Mouse (Mus musculus): ENCODE measurements around the gene Prkab1. TPM values are rescaled to one million over a fixed set of nuclear protein-coding genes. Genes with fewer than 3 reads are reported as not detected.

Gene Prkab1
- polyA plus RNA-seq, 1 experiment from 2014 or later, result 63.0 TPM

GRCm38 (mm10) chr5:116017391-116017790, 6.9 kb downstream of the Prkab1 start:
- no peak overlapping the region for H3K27ac ChIP-seq (replicated peaks)
- no peak overlapping the region for H3K9ac ChIP-seq (replicated peaks)
- H3K36me3 ChIP-seq, result peaks cover 95% of the 10 kb centered on the region
- 92% methylated on average over 8 of the region's 8 CpGs for WGBS
- ATAC-seq (ENCODE audit: low FRiP score, low read depth), result no peak
- no peak overlapping the region for H3K4me2 ChIP-seq (replicated peaks)
- H3K4me1 ChIP-seq, result peaks cover under 1% of the 10 kb centered on the region
- H3K27me3 ChIP-seq, result no peaks in the 10 kb centered on the region
- H3K4me3 ChIP-seq, result no peak overlapping the region
- H3K9me3 ChIP-seq, result no peaks in the 10 kb centered on the region

- H3K9me3 ChIP-seq, result no peaks in the 10 kb centered on the region
- WGBS, result 92% methylated on average over 5 of the region's 5 CpGs
- no peak overlapping the region for H3K4me2 ChIP-seq (replicated peaks)
- no peak overlapping the region for H3K9ac ChIP-seq (replicated peaks)
- H3K36me3 ChIP-seq, result peaks cover 92% of the 10 kb centered on the region
- no peak overlapping the region for H3K27ac ChIP-seq (replicated peaks)
- no peaks in the 10 kb centered on the region for H3K4me1 ChIP-seq
- H3K4me3 ChIP-seq, result no peak overlapping the region
- H3K27me3 ChIP-seq, result no peaks in the 10 kb centered on the region
- ATAC-seq (ENCODE audit: low FRiP score, low read depth), result no peak
Observed at GRCm38 (mm10) chr5:116016542-116016941, 7.8 kb downstream of the Prkab1 start.

DNA sequence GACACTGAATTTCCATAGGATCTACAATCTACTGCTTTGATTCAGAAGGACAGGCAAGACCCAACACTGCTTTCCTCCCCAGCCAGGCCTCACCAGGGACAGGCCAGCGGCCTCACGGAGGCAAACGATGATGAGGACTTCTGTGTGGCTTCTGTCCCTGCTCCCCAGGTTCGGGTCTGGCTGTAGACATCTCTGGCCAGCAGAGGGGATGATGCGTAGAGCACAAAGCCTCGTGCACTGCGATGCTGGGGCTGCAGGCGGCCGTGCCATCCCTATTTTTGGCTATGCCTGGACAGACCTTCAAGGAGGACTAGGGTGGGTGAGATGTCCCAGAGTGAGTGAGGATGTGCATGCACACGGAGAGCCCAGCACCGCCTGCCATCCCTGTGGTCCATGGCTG, 10.1 kb downstream of the Prkab1 start:
- Histone ChIP-seq H3K4me3 (no peak overlapping the region), H3K27ac (replicated peaks) (no peak overlapping the region), H3K4me2 (replicated peaks) (no peak overlapping the region), H3K36me3 (peaks cover 68% of the 10 kb centered on the region), H3K9me3 (no peaks in the 10 kb centered on the region), H3K27me3 (no peaks in the 10 kb centered on the region), H3K4me1 (no peaks in the 10 kb centered on the region), H3K9ac (replicated peaks) (no peak overlapping the region)
- WGBS, result 95% methylated on average over 11 of the region's 11 CpGs
- no peak for ATAC-seq (ENCODE audit: low FRiP score, low read depth)

DNA sequence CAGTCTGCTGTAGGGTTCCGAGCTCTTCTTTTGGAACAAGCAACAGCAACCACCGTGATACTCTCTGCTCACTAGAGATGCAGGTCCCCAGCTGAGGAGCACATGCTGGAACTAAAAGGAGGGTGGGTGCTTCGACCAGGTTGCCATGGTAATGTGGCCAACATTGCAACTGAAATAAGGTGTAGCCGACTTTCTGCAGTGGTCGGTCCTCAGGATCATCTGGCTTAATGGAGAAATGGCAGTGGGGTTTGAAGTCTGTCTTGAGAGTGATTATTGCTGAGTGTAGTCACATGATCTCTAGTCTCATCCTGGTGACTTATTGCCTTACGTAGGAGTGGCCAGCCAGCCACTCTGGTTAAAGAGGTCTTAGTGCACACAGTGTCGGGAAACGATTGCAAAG, 10.5 kb downstream of the Prkab1 start:
- WGBS, result 84% methylated on average over 8 of the region's 8 CpGs
- no peak overlapping the region for H3K4me3 ChIP-seq
- no peak for ATAC-seq (ENCODE audit: low FRiP score, low read depth)
- peaks cover 64% of the 10 kb centered on the region for H3K36me3 ChIP-seq
- H3K4me2 ChIP-seq (replicated peaks), result no peak overlapping the region
- no peaks in the 10 kb centered on the region for H3K27me3 ChIP-seq
- H3K4me1 ChIP-seq, result no peaks in the 10 kb centered on the region
- no peaks in the 10 kb centered on the region for H3K9me3 ChIP-seq
- no peak overlapping the region for H3K27ac ChIP-seq (replicated peaks)
- no peak overlapping the region for H3K9ac ChIP-seq (replicated peaks)

GRCm38 (mm10) chr5:116012503-116012902, 11.8 kb downstream of the Prkab1 start:
- H3K27ac ChIP-seq (replicated peaks), result no peak overlapping the region
- no peaks in the 10 kb centered on the region for H3K27me3 ChIP-seq
- ATAC-seq (ENCODE audit: low FRiP score, low read depth), result no peak
- H3K36me3 ChIP-seq, result peaks cover 51% of the 10 kb centered on the region
- H3K9ac ChIP-seq (replicated peaks), result no peak overlapping the region
- 94% methylated on average over 7 of the region's 7 CpGs for WGBS
- no peak overlapping the region for H3K4me3 ChIP-seq
- H3K4me1 ChIP-seq, result no peaks in the 10 kb centered on the region
- no peak overlapping the region for H3K4me2 ChIP-seq (replicated peaks)
- no peaks in the 10 kb centered on the region for H3K9me3 ChIP-seq

- Histone ChIP-seq H3K9ac (replicated peaks) (no peak overlapping the region), H3K9me3 (no peaks in the 10 kb centered on the region), H3K4me3 (no peak overlapping the region), H3K4me1 (no peaks in the 10 kb centered on the region), H3K4me2 (replicated peaks) (no peak overlapping the region), H3K36me3 (peaks cover 43% of the 10 kb centered on the region), H3K27me3 (no peaks in the 10 kb centered on the region), H3K27ac (replicated peaks) (no peak overlapping the region)
- WGBS, result 92% methylated on average over 7 of the region's 7 CpGs
- no peak for ATAC-seq (ENCODE audit: low FRiP score, low read depth)
Observed at GRCm38 (mm10) chr5:116011700-116012099, 12.6 kb downstream of the Prkab1 start.

DNA sequence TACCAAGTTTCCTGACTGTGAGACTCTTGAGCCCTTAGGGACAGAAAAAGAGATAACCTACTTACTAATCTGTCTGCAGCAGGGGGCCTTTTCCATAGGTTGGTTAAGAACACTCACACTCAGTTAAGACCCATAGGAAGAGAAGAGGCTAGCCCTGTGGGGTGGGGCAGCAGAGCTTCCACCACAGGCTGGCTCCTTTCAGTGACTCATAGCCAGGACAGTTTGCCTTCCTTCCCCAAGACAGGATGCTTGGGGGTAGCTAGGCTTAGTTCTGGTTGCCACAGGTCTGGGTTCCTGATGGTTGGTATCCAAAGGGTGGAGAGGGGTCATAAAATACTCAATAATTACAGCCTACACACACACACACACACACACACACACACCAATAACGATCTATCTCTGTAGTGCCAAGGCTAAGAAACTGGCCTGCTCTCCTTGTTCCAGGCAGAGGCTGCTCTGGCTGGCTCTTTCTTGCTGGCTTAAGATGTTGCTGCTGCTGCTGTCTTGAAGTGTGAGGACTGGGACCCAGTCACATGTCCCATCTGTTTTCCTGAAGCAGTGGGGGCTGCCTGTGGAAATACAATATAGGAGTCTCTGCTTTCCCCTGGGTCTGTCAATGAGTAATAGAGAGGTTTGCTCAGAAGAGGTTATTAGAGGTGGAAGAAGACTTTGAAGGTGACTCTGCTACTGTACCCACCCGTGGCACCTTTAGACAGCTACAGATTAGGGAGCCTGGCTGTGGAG, 14.3 kb downstream of the Prkab1 start:
- ATAC-seq (ENCODE audit: low FRiP score, low read depth), result no peak

GRCm38 (mm10) chr5:116009091-116009851, 15.0 kb downstream of the Prkab1 start:
- no peak overlapping the region for H3K9ac ChIP-seq (replicated peaks)
- no peaks in the 10 kb centered on the region for H3K4me1 ChIP-seq
- no peaks in the 10 kb centered on the region for H3K27me3 ChIP-seq
- no peak overlapping the region for H3K4me3 ChIP-seq
- H3K4me2 ChIP-seq (replicated peaks), result no peak overlapping the region
- H3K9me3 ChIP-seq, result no peaks in the 10 kb centered on the region
- WGBS, result 73% methylated on average over 15 of the region's 15 CpGs
- H3K36me3 ChIP-seq, result peaks cover 24% of the 10 kb centered on the region
- ATAC-seq (ENCODE audit: low FRiP score, low read depth), result no peak
- no peak overlapping the region for H3K27ac ChIP-seq (replicated peaks)

More for the DNA sequence above, 14.3 kb downstream of the Prkab1 start:
- Histone ChIP-seq H3K4me2 (replicated peaks) (no peak overlapping the region), H3K9ac (replicated peaks) (no peak overlapping the region), H3K27ac (replicated peaks) (no peak overlapping the region), H3K4me3 (no peak overlapping the region), H3K4me1 (no peaks in the 10 kb centered on the region), H3K27me3 (no peaks in the 10 kb centered on the region), H3K36me3 (peaks cover 31% of the 10 kb centered on the region), H3K9me3 (no peaks in the 10 kb centered on the region)
- 94% methylated on average over 2 of the region's 2 CpGs for WGBS

- Histone ChIP-seq H3K4me1 (no peaks in the 10 kb centered on the region), H3K27me3 (no peaks in the 10 kb centered on the region), H3K4me3 (no peak overlapping the region), H3K9me3 (no peaks in the 10 kb centered on the region), H3K27ac (replicated peaks) (no peak overlapping the region), H3K4me2 (replicated peaks) (no peak overlapping the region), H3K36me3 (peaks cover 8% of the 10 kb centered on the region), H3K9ac (replicated peaks) (no peak overlapping the region)
- WGBS, result 87% methylated on average over 13 of the region's 13 CpGs
- no peak for ATAC-seq (ENCODE audit: low FRiP score, low read depth)
Observed at GRCm38 (mm10) chr5:116007723-116008122, 16.6 kb downstream of the Prkab1 start.

- no peak overlapping the region for H3K4me3 ChIP-seq
- H3K9me3 ChIP-seq, result no peaks in the 10 kb centered on the region
- no peak for ATAC-seq (ENCODE audit: low FRiP score, low read depth)
- H3K4me2 ChIP-seq (replicated peaks), result no peak overlapping the region
- peaks cover 5% of the 10 kb centered on the region for H3K36me3 ChIP-seq
- H3K4me1 ChIP-seq, result no peaks in the 10 kb centered on the region
- no peaks in the 10 kb centered on the region for H3K27me3 ChIP-seq
- 68% methylated on average over 22 of the region's 22 CpGs for WGBS
- no peak overlapping the region for H3K9ac ChIP-seq (replicated peaks)
- H3K27ac ChIP-seq (replicated peaks), result no peak overlapping the region
Observed at GRCm38 (mm10) chr5:116006324-116007099, 17.8 kb downstream of the Prkab1 start.

DNA sequence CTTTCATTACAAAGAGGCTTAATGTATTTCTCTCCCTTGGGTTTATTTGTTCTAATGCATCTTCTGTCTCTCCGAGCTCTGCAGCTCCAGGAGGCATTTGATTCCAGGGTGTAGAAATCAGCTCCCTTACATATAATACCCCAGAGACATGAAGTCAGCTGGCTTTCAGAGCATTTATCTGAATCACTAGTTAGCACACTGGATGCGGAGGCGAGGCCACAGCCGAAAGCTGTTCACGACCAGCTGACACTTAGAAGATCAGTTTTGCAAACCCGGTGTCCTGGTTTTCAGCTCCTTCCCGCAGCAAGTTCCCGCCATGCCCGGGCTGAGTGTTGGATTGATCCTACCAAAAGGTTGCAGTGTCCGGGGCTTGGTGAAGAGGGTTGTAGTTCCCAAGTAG, 20.0 kb downstream of the Prkab1 start:
- Histone ChIP-seq H3K4me1 (no peaks in the 10 kb centered on the region), H3K9me3 (no peaks in the 10 kb centered on the region), H3K4me3 (no peak overlapping the region), H3K36me3 (peaks cover 15% of the 10 kb centered on the region), H3K4me2 (replicated peaks) (no peak overlapping the region), H3K27me3 (no peaks in the 10 kb centered on the region), H3K9ac (replicated peaks) (no peak overlapping the region), H3K27ac (replicated peaks) (no peak overlapping the region)
- ATAC-seq (ENCODE audit: low FRiP score, low read depth), result no peak
- 87% methylated on average over 10 of the region's 10 CpGs for WGBS

DNA sequence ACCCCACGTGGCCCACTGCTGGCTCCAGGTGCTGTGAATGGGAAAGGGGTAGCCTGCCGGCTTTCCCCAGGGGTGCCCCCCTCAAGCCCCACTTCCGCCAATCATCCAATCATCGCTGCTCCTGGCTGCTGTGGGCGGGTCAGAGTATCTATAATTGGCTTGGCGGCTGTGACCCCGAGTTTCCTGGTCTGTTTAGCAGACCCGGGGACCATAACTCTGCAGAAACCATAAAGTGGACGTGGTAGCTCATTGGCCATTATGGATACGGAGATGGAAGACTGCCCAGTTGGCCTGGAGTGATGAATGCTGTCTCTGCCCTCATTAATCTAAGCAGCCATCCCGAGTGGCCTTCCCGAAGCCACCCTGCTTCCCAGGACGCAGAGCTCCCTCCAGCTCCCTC, 20.5 kb downstream of the Prkab1 start:
- H3K4me3 ChIP-seq, result no peak overlapping the region
- no peaks in the 10 kb centered on the region for H3K4me1 ChIP-seq
- H3K27me3 ChIP-seq, result no peaks in the 10 kb centered on the region
- ATAC-seq (ENCODE audit: low FRiP score, low read depth), result no peak
- 35% methylated on average over 13 of the region's 13 CpGs for WGBS
- H3K36me3 ChIP-seq, result peaks cover 19% of the 10 kb centered on the region
- no peaks in the 10 kb centered on the region for H3K9me3 ChIP-seq
- no peak overlapping the region for H3K9ac ChIP-seq (replicated peaks)
- no peak overlapping the region for H3K27ac ChIP-seq (replicated peaks)
- H3K4me2 ChIP-seq (replicated peaks), result no peak overlapping the region

Data from midbrain, embryonic 12.5 days (tissue).